Mouse (Mus musculus) limb, embryonic 10.5 days (tissue): ENCODE results near the gene Rhoa. TPM values are rescaled to one million over a fixed set of nuclear protein-coding genes. Genes with fewer than 3 reads are reported as not detected.
"Not testable (repeated sequence)": the region's sequence is repeated elsewhere in the genome, so short reads cannot be mapped to it uniquely, and the experiment has no call there.

ENCODE experiments used
- DNase-seq: peaks from one replicate; pipeline ENCODE4 v3.0.0-alpha.2; 2017; ENCODE audit warnings: low spot score
- H3K27ac ChIP-seq: fragments of 300-500 bp; sonication (generic); 2 replicates; pipeline ENCODE4 v1.5.1; 2016; ENCODE audit warnings: mild to moderate bottlenecking
- H3K27me3 ChIP-seq: fragments of 300-500 bp; sonication (generic); 2 replicates; pipeline ENCODE4 v1.6.1; 2016; ENCODE audit warnings: low read depth, mild to moderate bottlenecking; ENCODE audit not compliant: poor library complexity, severe bottlenecking
- H3K36me3 ChIP-seq: fragments of 300-500 bp; sonication (generic); 2 replicates; pipeline ENCODE4 v1.6.1; 2016; ENCODE audit warnings: mild to moderate bottlenecking, moderate library complexity
- H3K4me1 ChIP-seq: fragments of 300-500 bp; sonication (generic); 2 replicates; pipeline ENCODE4 v1.6.1; 2016
- H3K4me3 ChIP-seq: fragments of 300-500 bp; sonication (generic); 2 replicates; pipeline ENCODE4 v1.5.1; 2016; ENCODE audit warnings: mild to moderate bottlenecking, moderate library complexity
- H3K9me3 ChIP-seq: fragments of 300-500 bp; sonication (generic); replicated peaks from 2 replicates; pipeline ENCODE4 v1.6.1; 2016; ENCODE audit warnings: mild to moderate bottlenecking
- WGBS: fragments of 180-500 bp; shearing (Covaris S2); methylation state at CpG from one replicate; pipeline ENCODE4 v1.1.7; 2016; 5-methylcytosine and 5-hydroxymethylcytosine counted together
- polyA plus RNA-seq: library from polyadenylated mRNA; unstranded; fragments of >200 nt; fragmentation: Nextera tagmentation; extraction: Ambion mirVana; gene quantifications from 2 replicates; pipeline ENCODE4 v1.2.1, GENCODE M21; 2016

Rhoa gene
- polyA plus RNA-seq, 1 experiment from 2014 or later: 246 TPM

DNA sequence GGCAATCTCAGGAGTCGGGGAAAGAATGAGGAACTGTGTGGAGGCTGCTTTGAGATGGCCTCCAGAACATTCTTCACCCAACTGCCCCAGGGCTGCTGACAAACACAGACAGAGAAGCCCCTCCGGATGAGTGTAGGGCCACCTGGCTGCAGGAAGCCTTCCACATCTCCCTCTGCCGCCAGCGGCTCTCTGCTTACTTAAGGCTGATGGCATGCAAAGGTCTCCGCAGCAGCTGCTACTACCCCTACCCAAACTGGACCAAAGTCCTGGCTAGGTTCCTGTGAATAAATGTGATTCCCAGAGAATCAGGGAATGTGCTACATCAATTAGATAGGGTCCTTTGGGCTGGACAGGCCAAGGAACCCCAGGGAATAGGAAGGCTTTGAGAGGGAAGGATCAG is 33.2 kb upstream of the Rhoa start:
- Histone ChIP-seq H3K27ac (peak overlapping the region; percentile 3; the same call in 1 of the 2 replicates), H3K27me3 (no peaks in the 10 kb centered on the region), H3K4me1 (peaks cover 18% of the 10 kb centered on the region; the same call in 1 of the 2 replicates), H3K9me3 (no peaks in the 10 kb centered on the region), H3K36me3 (no peaks in the 10 kb centered on the region), H3K4me3 (no peak overlapping the region)
- 64% methylated on average over 5 of the region's 5 CpGs for WGBS
- no peak for DNase-seq

DNA sequence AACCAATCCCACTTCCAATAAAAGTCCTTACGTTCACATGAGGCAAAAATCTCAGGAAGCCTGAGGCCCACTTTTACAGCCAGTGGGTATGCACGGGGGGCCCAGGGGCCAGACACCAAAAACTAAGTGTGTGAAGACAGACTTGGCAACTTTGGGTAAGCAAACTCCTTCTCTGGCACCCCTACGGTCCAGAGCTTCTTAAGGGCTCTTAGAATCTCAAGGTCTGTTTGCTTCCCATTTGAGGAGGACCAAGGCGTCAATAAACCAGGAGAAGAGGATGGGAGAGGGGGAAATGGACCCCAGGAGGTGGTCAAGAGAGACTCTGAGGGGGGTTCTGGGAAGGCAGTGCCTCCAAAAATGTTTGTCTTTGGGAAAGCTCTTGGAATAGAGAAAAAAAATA is 32.4 kb upstream of the Rhoa start:
- Histone ChIP-seq H3K36me3 (no peaks in the 10 kb centered on the region), H3K4me3 (no peak overlapping the region), H3K27me3 (no peaks in the 10 kb centered on the region), H3K27ac (no peak overlapping the region), H3K9me3 (no peaks in the 10 kb centered on the region), H3K4me1 (peaks cover 18% of the 10 kb centered on the region; the same call in 1 of the 2 replicates)
- WGBS: 82% methylated on average over 4 of the region's 4 CpGs
- no peak for DNase-seq

DNA sequence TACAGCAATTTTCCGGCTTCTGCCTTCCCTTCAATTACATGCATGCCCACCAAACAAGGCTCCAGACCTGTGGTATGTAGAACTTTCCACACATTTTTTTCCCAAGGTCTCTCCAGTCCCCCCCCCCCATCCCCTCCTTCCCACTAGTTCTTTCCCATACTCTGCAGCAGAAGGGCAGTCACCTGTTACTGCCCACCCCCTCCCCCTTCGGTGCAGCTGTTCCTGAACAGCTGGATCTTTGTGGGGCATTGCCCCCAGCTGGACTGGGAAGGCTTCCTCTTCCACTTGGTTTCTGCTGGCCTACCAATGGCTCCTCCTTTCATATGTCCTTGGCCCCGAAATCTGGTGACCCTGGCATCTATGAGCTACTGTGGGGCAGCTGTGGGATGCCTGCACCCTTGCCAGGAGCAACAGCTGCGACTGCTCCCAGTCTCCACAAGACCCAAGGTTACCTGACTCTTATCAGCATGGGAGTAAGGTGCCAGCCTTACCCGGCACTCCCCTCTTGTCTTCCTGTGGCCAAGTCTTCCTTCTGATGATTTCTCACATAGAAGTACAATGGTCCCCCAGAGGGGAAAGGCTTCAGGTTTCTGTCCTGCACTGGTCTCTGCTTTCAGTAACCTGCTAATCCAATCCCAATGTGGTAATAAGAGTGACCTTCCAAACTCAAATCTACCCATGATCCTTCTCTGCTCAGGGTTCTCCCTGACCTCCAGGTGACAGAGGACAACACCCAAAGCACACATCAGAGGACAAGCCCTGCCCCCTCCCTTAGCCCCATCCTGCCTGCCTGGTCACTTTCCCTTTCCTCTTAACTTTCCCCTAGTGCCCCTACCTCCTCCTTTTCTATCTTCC is 31.2 kb upstream of the Rhoa start:
- no peak overlapping the region for H3K27ac ChIP-seq
- no peak for DNase-seq

DNA sequence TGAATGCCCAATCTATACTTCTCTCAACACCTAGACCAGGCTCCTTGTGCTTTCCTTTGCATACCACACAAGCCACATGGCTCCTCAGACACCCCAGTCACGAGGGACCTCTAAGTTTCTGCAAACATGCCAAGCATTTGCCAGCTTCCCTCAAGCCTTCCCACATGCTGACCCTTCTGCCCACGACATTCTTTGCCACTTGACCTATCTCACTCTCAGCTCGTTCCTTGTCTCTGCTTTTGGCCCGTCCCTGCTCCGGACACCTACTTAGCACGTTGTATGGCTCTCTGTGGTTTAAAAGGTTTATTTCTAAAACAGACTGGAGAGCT is 30.6 kb upstream of the Rhoa start:
- H3K36me3 ChIP-seq: no peaks in the 10 kb centered on the region
- peaks cover 22% of the 10 kb centered on the region for H3K4me1 ChIP-seq
- WGBS: 69% methylated on average over 6 of the region's 6 CpGs
- no peaks in the 10 kb centered on the region for H3K27me3 ChIP-seq
- no peak for DNase-seq
- H3K27ac ChIP-seq: no peak overlapping the region
- H3K4me3 ChIP-seq: no peak overlapping the region
- no peaks in the 10 kb centered on the region for H3K9me3 ChIP-seq

More for the DNA sequence above, 31.2 kb upstream of the Rhoa start:
- Histone ChIP-seq H3K4me3 (no peak overlapping the region), H3K27me3 (no peaks in the 10 kb centered on the region), H3K4me1 (peaks cover 18% of the 10 kb centered on the region; the same call in 1 of the 2 replicates), H3K9me3 (no peaks in the 10 kb centered on the region), H3K36me3 (no peaks in the 10 kb centered on the region)
- WGBS: 78% methylated on average over 5 of the region's 5 CpGs

- 72% methylated on average over 10 of the region's 10 CpGs for WGBS
- H3K9me3 ChIP-seq: no peaks in the 10 kb centered on the region
- no peak overlapping the region for H3K27ac ChIP-seq
- peaks cover 11% of the 10 kb centered on the region for H3K4me1 ChIP-seq
- DNase-seq: no peak
- no peaks in the 10 kb centered on the region for H3K36me3 ChIP-seq
- H3K4me3 ChIP-seq: no peak overlapping the region
- no peaks in the 10 kb centered on the region for H3K27me3 ChIP-seq
Observed at GRCm38 (mm10) chr9:108278697-108279450, 27.1 kb upstream of the Rhoa start.

DNA sequence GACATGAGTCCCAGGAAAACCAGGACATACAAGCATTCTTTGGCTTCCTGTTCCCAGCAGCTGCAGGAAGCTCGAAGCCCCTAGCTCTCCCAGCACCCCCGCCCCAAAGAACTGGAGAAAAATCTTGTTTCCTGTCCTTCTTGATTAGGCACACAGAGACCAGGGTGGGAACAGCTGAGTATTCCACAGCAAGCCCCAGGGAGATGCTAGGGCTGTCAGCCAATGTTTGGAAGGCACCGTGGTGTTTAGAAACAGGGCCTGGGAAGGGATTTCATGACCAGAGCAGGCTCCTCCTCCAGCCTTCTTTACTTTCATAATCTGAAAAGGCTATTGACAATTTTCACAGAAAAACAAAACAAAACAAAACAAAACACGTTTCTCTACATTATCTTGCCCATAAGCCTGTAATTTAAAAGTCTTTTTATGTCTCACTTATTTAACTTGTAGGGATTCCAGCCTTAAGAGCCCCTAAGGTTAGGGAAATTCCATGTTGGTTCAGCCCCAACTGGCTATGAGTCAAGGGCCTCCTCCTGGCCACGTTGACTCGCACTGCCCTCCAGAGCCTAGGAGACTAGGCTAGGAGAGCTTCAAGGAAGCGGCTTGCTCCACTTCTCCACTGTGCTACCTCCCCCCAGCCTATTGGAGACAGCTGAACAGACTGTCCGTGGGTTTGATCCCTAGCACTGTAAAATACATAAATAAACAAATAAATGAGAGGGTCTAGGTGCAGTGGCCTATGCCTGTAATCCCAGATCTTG is 25.7 kb upstream of the Rhoa start:
- 53% methylated on average over 8 of the region's 8 CpGs for WGBS

GRCm38 (mm10) chr9:108284410-108284809 is 21.5 kb upstream of the Rhoa start:
- Histone ChIP-seq H3K4me3 (no peak overlapping the region), H3K4me1 (peaks cover 4% of the 10 kb centered on the region; the same call in 1 of the 2 replicates), H3K9me3 (no peaks in the 10 kb centered on the region), H3K27ac (no peak overlapping the region), H3K36me3 (no peaks in the 10 kb centered on the region), H3K27me3 (no peaks in the 10 kb centered on the region)
- 15% methylated on average over 6 of the region's 6 CpGs for whole genome bisulfite sequencing
- DNase-seq: peak; percentile 66

More for the DNA sequence above, 25.7 kb upstream of the Rhoa start:
- Histone ChIP-seq H3K36me3 (no peaks in the 10 kb centered on the region), H3K27ac (no peak overlapping the region), H3K4me1 (peaks cover 4% of the 10 kb centered on the region; the same call in 1 of the 2 replicates), H3K4me3 (no peak overlapping the region), H3K27me3 (no peaks in the 10 kb centered on the region), H3K9me3 (no peaks in the 10 kb centered on the region)
- DNase-seq: no peak

GRCm38 (mm10) chr9:108287526-108288238 is 18.2 kb upstream of the Rhoa start:
- not testable (repeated sequence) for DNase-seq, H3K36me3 ChIP-seq, H3K9me3 ChIP-seq, H3K4me3 ChIP-seq, H3K27me3 ChIP-seq, H3K27ac ChIP-seq
- 82% methylated on average over 6 of the region's 6 CpGs for WGBS
- H3K4me1 ChIP-seq: peaks cover 14% of the 10 kb centered on the region

GRCm38 (mm10) chr9:108289347-108289746 is 16.6 kb upstream of the Rhoa start:
- Histone ChIP-seq H3K4me1 (peaks cover 14% of the 10 kb centered on the region), H3K36me3 (peaks cover 7% of the 10 kb centered on the region), H3K27ac (peak overlapping the region; percentile 90), H3K9me3 (no peaks in the 10 kb centered on the region), H3K4me3 (peak overlapping the region; percentile 67), H3K27me3 (no peaks in the 10 kb centered on the region)
- no peak for DNase-seq
- 68% methylated on average over 2 of the region's 2 CpGs for WGBS

DNA sequence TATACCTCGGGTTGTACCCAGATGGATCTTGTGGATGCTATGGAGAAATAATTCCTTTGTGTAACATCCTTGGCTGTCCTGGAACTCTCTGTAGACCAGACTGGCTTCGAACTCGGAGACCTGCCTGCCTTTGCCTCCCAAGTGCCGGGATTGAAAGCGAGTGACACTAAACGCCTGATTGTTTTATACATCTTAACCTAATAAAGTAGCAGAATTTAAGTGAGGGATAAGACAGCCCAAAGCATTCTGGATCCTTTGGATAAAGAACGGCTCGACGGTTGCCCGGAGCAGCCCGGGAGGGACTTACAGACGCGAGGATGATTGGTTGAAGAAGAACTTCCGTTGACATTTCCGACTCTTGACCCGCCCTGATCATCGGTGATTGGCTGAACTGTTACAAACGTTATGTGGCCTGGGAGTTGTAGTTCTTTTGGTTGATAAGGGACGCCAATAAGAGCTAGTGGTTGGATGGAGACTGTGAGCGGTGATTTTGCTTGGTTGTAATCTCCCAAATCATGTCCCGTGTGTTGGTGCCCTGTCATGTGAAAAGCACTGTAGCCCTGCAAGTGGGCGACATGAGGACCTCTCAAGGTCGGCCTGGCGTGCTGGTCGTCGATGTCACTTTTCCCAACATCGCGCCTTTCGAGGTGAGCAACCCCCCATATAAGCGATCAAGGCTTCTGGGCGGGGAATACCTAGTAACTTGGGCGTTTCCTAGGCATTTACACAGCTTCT is 15.7 kb upstream of the Rhoa start, which contains the start of gene Nicn1:
Nicn1 (plus strand) TSS at position 414 of the 735 bp plus-strand sequence.
- WGBS: 1% methylated on average over 32 of the region's 32 CpGs
- DNase-seq: peak; percentile 79
- H3K4me3 ChIP-seq: peak within 1 kb of the TSS; percentile 67
- H3K4me1 ChIP-seq: peaks cover 14% of the 10 kb centered on the region
- H3K36me3 ChIP-seq: peaks cover 16% of the 10 kb centered on the region
- no peaks in the 10 kb centered on the region for H3K27me3 ChIP-seq
- H3K9me3 ChIP-seq: no peaks in the 10 kb centered on the region
- peak within 1 kb of the TSS; percentile 90 for H3K27ac ChIP-seq

DNA sequence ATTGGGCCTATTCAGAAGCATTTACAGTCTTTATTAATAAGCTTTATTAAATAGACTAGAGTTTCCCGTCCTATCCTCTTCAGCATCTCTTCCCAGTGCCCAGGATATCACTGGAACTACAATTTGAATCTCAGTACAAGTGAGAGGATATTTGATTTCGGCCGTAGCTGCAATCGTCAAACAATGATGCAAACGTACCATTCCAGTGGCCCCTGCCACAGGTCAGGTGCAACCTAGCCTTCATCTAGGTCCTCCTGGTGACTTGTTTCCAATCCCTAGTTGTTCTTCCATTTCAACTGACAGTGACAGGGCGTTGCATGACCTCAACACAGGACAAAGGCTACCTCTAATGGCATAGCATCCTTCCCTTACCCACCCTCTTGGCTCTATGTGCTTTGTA is 15.2 kb upstream of the Rhoa start:
- Histone ChIP-seq H3K9me3 (no peaks in the 10 kb centered on the region), H3K4me1 (peaks cover 14% of the 10 kb centered on the region), H3K27me3 (no peaks in the 10 kb centered on the region), H3K4me3 (peak overlapping the region; percentile 67), H3K27ac (peak overlapping the region; percentile 90), H3K36me3 (peaks cover 22% of the 10 kb centered on the region)
- WGBS: 54% methylated on average over 6 of the region's 6 CpGs
- no peak for DNase-seq
